In genomic region chr10:80627685-80628084, GRCm38 (mm10) we compare ENCODE assay signal across 8 mouse cellular contexts. TPM values are rescaled to one million over a fixed set of nuclear protein-coding genes. Genes with fewer than 3 reads are reported as not detected.
DNase-seq lines count a peak whose midpoint lies in the region; ATAC-seq and TF ChIP-seq lines count a peak whose summit lies in the region.

No protein-coding gene starts in this region.

- no peak overlapping the region for H3K4me2 ChIP-seq in midbrain, embryonic 13.5 days (replicated peaks)
- no peak overlapping the region for H3K4me2 ChIP-seq in midbrain, embryonic 14.5 days (ENCODE audit: low read length)
- no peak overlapping the region for H3K4me2 ChIP-seq in limb, embryonic 14.5 days (replicated peaks; ENCODE audit: low read depth, low read length, severe bottlenecking)

- no peak for ATAC-seq in midbrain, embryonic 13.5 days
- no peak for ATAC-seq in midbrain, embryonic 14.5 days (ENCODE audit: low FRiP score, low TSS enrichment)
- ATAC-seq in limb, embryonic 14.5 days (ENCODE audit: low FRiP score, low read depth), result peak; percentile 12; the same call in 1 of the 2 replicates

- no peak overlapping the region for H3K27ac ChIP-seq in midbrain, embryonic 13.5 days
- no peak overlapping the region for H3K27ac ChIP-seq in midbrain, embryonic 14.5 days (replicated peaks; ENCODE audit: low read depth, low read length)
- no peak overlapping the region for H3K27ac ChIP-seq in limb, embryonic 14.5 days (replicated peaks; ENCODE audit: low read depth, low read length)

- H3K4me1 ChIP-seq in midbrain, embryonic 13.5 days (replicated peaks), result peaks cover 49% of the 10 kb centered on the region
- peaks cover 18% of the 10 kb centered on the region for H3K4me1 ChIP-seq in midbrain, embryonic 14.5 days (ENCODE audit: control insufficient read depth, insufficient read depth, low read length)
- H3K4me1 ChIP-seq in limb, embryonic 14.5 days (ENCODE audit: control insufficient read depth, insufficient read depth, low read length), result peaks cover 9% of the 10 kb centered on the region

- H3K9me3 ChIP-seq in midbrain, embryonic 13.5 days, result no peaks in the 10 kb centered on the region
- H3K9me3 ChIP-seq in midbrain, embryonic 14.5 days (ENCODE audit: control insufficient read depth, low read length), result no peaks in the 10 kb centered on the region
- no peaks in the 10 kb centered on the region for H3K9me3 ChIP-seq in limb, embryonic 14.5 days (ENCODE audit: control insufficient read depth, low read length)

- H3K4me3 ChIP-seq in midbrain, embryonic 13.5 days (replicated peaks), result no peak overlapping the region
- H3K4me3 ChIP-seq in midbrain, embryonic 14.5 days (replicated peaks; ENCODE audit: low read depth, low read length), result no peak overlapping the region
- H3K4me3 ChIP-seq in limb, embryonic 14.5 days (replicated peaks; ENCODE audit: low read length), result no peak overlapping the region

- WGBS in midbrain, embryonic 13.5 days, result 53% methylated on average over 2 of the region's 2 CpGs
- WGBS in midbrain, embryonic 14.5 days, result 72% methylated on average over 2 of the region's 2 CpGs
- WGBS in limb, embryonic 14.5 days, result 46% methylated on average over 2 of the region's 2 CpGs

- H3K27me3 ChIP-seq in midbrain, embryonic 13.5 days, result no peaks in the 10 kb centered on the region
- no peaks in the 10 kb centered on the region for H3K27me3 ChIP-seq in midbrain, embryonic 14.5 days (ENCODE audit: control insufficient read depth, insufficient read depth, low read length)
- H3K27me3 ChIP-seq in limb, embryonic 14.5 days (ENCODE audit: control insufficient read depth, insufficient read depth, low read length), result no peaks in the 10 kb centered on the region

- peak overlapping the region; percentile 41; the same call in 1 of the 2 replicates for H3K9ac ChIP-seq in midbrain, embryonic 13.5 days (replicated peaks)
- H3K9ac ChIP-seq in midbrain, embryonic 14.5 days (replicated peaks; ENCODE audit: low read length), result no peak overlapping the region
- H3K9ac ChIP-seq in limb, embryonic 14.5 days (ENCODE audit: low read depth, low read length, severe bottlenecking), result no peak overlapping the region

- H3K36me3 ChIP-seq in midbrain, embryonic 13.5 days, result no peaks in the 10 kb centered on the region; the same call in 1 of the 2 replicates
- 0 out of 2 replicates have a peak, but pooled peaks cover 3% of the 10 kb centered on the region for H3K36me3 ChIP-seq in midbrain, embryonic 14.5 days (ENCODE audit: control insufficient read depth, insufficient read depth, low read length)
- peaks cover 17% of the 10 kb centered on the region; the same call in 1 of the 2 replicates for H3K36me3 ChIP-seq in limb, embryonic 14.5 days (ENCODE audit: control insufficient read depth, insufficient read depth, low read length)

- DNase-seq in adrenal gland, postnatal 10 days, result peak; percentile 70
- no peak for DNase-seq in adrenal gland, adult (ENCODE audit: inconsistent age in 2 of 2, low spot score in 1 of 2)
- no peak for DNase-seq in midbrain, embryonic 14.5 days
- DNase-seq in limb, embryonic 14.5 days (ENCODE audit: low spot score), result no peak
- no peak for DNase-seq in left cerebral cortex, adult 9 months (ENCODE audit: low spot score in 2 of 2)
- DNase-seq in adrenal gland, adult 2 months, result no peak
- DNase-seq in ovary, postnatal 36 days (ENCODE audit: low spot score), result no peak

- no peak for TF ChIP-seq POLR2A in limb, embryonic 14.5 days (IDR thresholded peaks at IDR 0.05; ENCODE audit: borderline replicate concordance, extremely low read depth, insufficient read depth, insufficient read length)

RNA-seq across cellular contexts. Expression of gene Csnk1g2, which starts 5.0 kb away (rescaled TPM):
- 100 to 1,000 TPM; 121 to 131 TPM for total RNA-seq in adrenal gland, postnatal 10 days (2021)
- 73.8 and 115 TPM in 2 replicates for polyA plus RNA-seq in midbrain, embryonic 13.5 days (2015; fragmentation: Nextera tagmentation; extraction: Ambion mirVana)
- 74.1 and 98.5 TPM in 2 replicates for polyA plus RNA-seq in midbrain, embryonic 14.5 days (2014; fragmentation: Nextera tagmentation; extraction: Ambion mirVana)
- polyA plus RNA-seq in limb, embryonic 14.5 days (2012; rRNA removed), result 253 and 298 TPM in 2 replicates
- 110 and 125 TPM in 2 replicates for polyA plus RNA-seq in limb, embryonic 14.5 days (2014; fragmentation: Nextera tagmentation; extraction: Ambion mirVana)
- 100 to 1,000 TPM; 110 to 133 TPM for total RNA-seq in adrenal gland, adult 2 months (2021)
- 241 and 255 TPM in 2 replicates for polyA plus RNA-seq in adrenal gland, adult 2 months (2012; rRNA removed)

RNA-seq across cellular contexts. Expression of gene Gm49322, which starts 21.9 kb away (rescaled TPM):
- 1 to 10 TPM; 1.6 to 2.7 TPM for total RNA-seq in adrenal gland, postnatal 10 days (2021)
- polyA plus RNA-seq in midbrain, embryonic 13.5 days (2015; fragmentation: Nextera tagmentation; extraction: Ambion mirVana), result 4.0 and 4.9 TPM in 2 replicates
- polyA plus RNA-seq in midbrain, embryonic 14.5 days (2014; fragmentation: Nextera tagmentation; extraction: Ambion mirVana), result 2.5 and 2.6 TPM in 2 replicates
- 5.6 and 6.2 TPM in 2 replicates for polyA plus RNA-seq in limb, embryonic 14.5 days (2012; rRNA removed)
- 2.2 and 2.8 TPM in 2 replicates for polyA plus RNA-seq in limb, embryonic 14.5 days (2014; fragmentation: Nextera tagmentation; extraction: Ambion mirVana)
- total RNA-seq in adrenal gland, adult 2 months (2021), result 1 to 10 TPM; 1.3 to 1.4 TPM
- 2.2 and 2.3 TPM in 2 replicates for polyA plus RNA-seq in adrenal gland, adult 2 months (2012; rRNA removed)

RNA-seq across cellular contexts. Expression of gene Adat3, which starts 25.0 kb away (rescaled TPM):
- 1 to 10 TPM; 3.9 to 5.1 TPM for total RNA-seq in adrenal gland, postnatal 10 days (2021)
- polyA plus RNA-seq in midbrain, embryonic 13.5 days (2015; fragmentation: Nextera tagmentation; extraction: Ambion mirVana), result 6.1 and 7.6 TPM in 2 replicates
- 4.9 and 5.0 TPM in 2 replicates for polyA plus RNA-seq in midbrain, embryonic 14.5 days (2014; fragmentation: Nextera tagmentation; extraction: Ambion mirVana)
- polyA plus RNA-seq in limb, embryonic 14.5 days (2012; rRNA removed), result 16.8 and 29.2 TPM in 2 replicates
- polyA plus RNA-seq in limb, embryonic 14.5 days (2014; fragmentation: Nextera tagmentation; extraction: Ambion mirVana), result 5.6 and 6.4 TPM in 2 replicates
- 1 to 10 TPM; 2.0 to 4.0 TPM for total RNA-seq in adrenal gland, adult 2 months (2021)
- 31.5 and 33.0 TPM in 2 replicates for polyA plus RNA-seq in adrenal gland, adult 2 months (2012; rRNA removed)

RNA-seq across cellular contexts. Expression of gene Scamp4, which starts 25.0 kb away (rescaled TPM):
- 10 to 100 TPM; 41.8 to 42.3 TPM for total RNA-seq in adrenal gland, postnatal 10 days (2021)
- polyA plus RNA-seq in midbrain, embryonic 13.5 days (2015; fragmentation: Nextera tagmentation; extraction: Ambion mirVana), result 60.2 and 60.3 TPM in 2 replicates
- polyA plus RNA-seq in midbrain, embryonic 14.5 days (2014; fragmentation: Nextera tagmentation; extraction: Ambion mirVana), result 62.1 and 67.6 TPM in 2 replicates
- 83.1 and 107 TPM in 2 replicates for polyA plus RNA-seq in limb, embryonic 14.5 days (2012; rRNA removed)
- polyA plus RNA-seq in limb, embryonic 14.5 days (2014; fragmentation: Nextera tagmentation; extraction: Ambion mirVana), result 91.4 and 104 TPM in 2 replicates
- total RNA-seq in adrenal gland, adult 2 months (2021), result 10 to 100 TPM; 55.9 to 68.7 TPM
- polyA plus RNA-seq in adrenal gland, adult 2 months (2012; rRNA removed), result 161 and 190 TPM in 2 replicates

RNA-seq across cellular contexts. Expression of gene Btbd2, which starts 29.2 kb away (rescaled TPM):
- total RNA-seq in adrenal gland, postnatal 10 days (2021), result 10 to 100 TPM; 50.4 to 65.3 TPM
- 60.9 and 80.6 TPM in 2 replicates for polyA plus RNA-seq in midbrain, embryonic 13.5 days (2015; fragmentation: Nextera tagmentation; extraction: Ambion mirVana)
- 80.1 and 88.8 TPM in 2 replicates for polyA plus RNA-seq in midbrain, embryonic 14.5 days (2014; fragmentation: Nextera tagmentation; extraction: Ambion mirVana)
- polyA plus RNA-seq in limb, embryonic 14.5 days (2012; rRNA removed), result 87.8 and 122 TPM in 2 replicates
- polyA plus RNA-seq in limb, embryonic 14.5 days (2014; fragmentation: Nextera tagmentation; extraction: Ambion mirVana), result 78.0 and 89.1 TPM in 2 replicates
- 10 to 100 TPM; 54.1 to 73.9 TPM for total RNA-seq in adrenal gland, adult 2 months (2021)
- 165 and 166 TPM in 2 replicates for polyA plus RNA-seq in adrenal gland, adult 2 months (2012; rRNA removed)
